Mouse (Mus musculus) leukemia stem cell, adult 10-12 weeks (primary cell): ENCODE measurements around the gene Zc3h12c. TPM values are rescaled to one million over a fixed set of nuclear protein-coding genes. Genes with fewer than 3 reads are reported as not detected.

Experiments used
- polyA plus RNA-seq: library from polyadenylated mRNA; stranded (reverse); fragments of >175 nt; gene quantifications from 2 replicates; pipeline ENCODE4 v1.2.3, GENCODE M21; 2012; ENCODE audit warnings: low replicate concordance

The Zc3h12c gene
- 0.07 TPM in 1 of 2 replicates, not detected in the other for polyA plus RNA-seq

GRCm38 (mm10) chr9:52167863-52168685 is at the start of gene Zc3h12c:
Gene Zc3h12c, minus strand, starts transcription at chr9:52168572.

Other genes starting within 250 kb of the Zc3h12c start
- 11.1 and 22.5 TPM in 2 replicates for gene Fdx1, start 205.0 kb downstream of the Zc3h12c start, polyA plus RNA-seq
- 12.8 and 16.6 TPM in 2 replicates for gene Rdx, start 121.4 kb downstream of the Zc3h12c start, polyA plus RNA-seq